Mouse (Mus musculus) midbrain, embryonic 10.5 days (tissue): Measurements from ENCODE around the gene Cnnm2. TPM values are rescaled to one million over a fixed set of nuclear protein-coding genes. Genes with fewer than 3 reads are reported as not detected.
"Not testable (repeated sequence)": the region's sequence is repeated elsewhere in the genome, so short reads cannot be mapped to it uniquely, and the experiment has no call there.

Source experiments
- DNase-seq: peaks from one replicate; pipeline ENCODE4 v3.0.0-alpha.2; 2017; ENCODE audit warnings: low spot score
- H3K27ac ChIP-seq: fragments of 300-500 bp; sonication (generic); replicated peaks from 2 replicates; pipeline ENCODE4 v1.5.1; 2016; ENCODE audit warnings: mild to moderate bottlenecking
- H3K27me3 ChIP-seq: fragments of 300-500 bp; sonication (generic); 2 replicates; pipeline ENCODE4 v1.6.1; 2016; ENCODE audit warnings: low read depth, mild to moderate bottlenecking; ENCODE audit not compliant: poor library complexity, severe bottlenecking
- H3K36me3 ChIP-seq: fragments of 300-500 bp; sonication (generic); 2 replicates; pipeline ENCODE4 v1.6.1; 2016; ENCODE audit warnings: mild to moderate bottlenecking, moderate library complexity
- H3K4me1 ChIP-seq: fragments of 300-500 bp; sonication (generic); 2 replicates; pipeline ENCODE4 v1.6.1; 2016
- H3K4me3 ChIP-seq: fragments of 300-500 bp; sonication (generic); 2 replicates; pipeline ENCODE4 v1.5.1; 2016; ENCODE audit warnings: mild to moderate bottlenecking, moderate library complexity
- H3K9me3 ChIP-seq: fragments of 300-500 bp; sonication (generic); replicated peaks from 2 replicates; pipeline ENCODE4 v1.6.1; 2016; ENCODE audit warnings: mild to moderate bottlenecking
- WGBS: fragments of 180-500 bp; shearing (Covaris S2); methylation state at CpG from one replicate; pipeline ENCODE4 v1.1.7; 2016; 5-methylcytosine and 5-hydroxymethylcytosine counted together
- polyA plus RNA-seq: library from polyadenylated mRNA; unstranded; fragments of >200 nt; fragmentation: Nextera tagmentation; extraction: Ambion mirVana; gene quantifications from 2 replicates; pipeline ENCODE4 v1.2.1, GENCODE M21; 2016

Cnnm2 gene
- polyA plus RNA-seq, 1 experiment from 2014 or later: 2.7 TPM

DNA sequence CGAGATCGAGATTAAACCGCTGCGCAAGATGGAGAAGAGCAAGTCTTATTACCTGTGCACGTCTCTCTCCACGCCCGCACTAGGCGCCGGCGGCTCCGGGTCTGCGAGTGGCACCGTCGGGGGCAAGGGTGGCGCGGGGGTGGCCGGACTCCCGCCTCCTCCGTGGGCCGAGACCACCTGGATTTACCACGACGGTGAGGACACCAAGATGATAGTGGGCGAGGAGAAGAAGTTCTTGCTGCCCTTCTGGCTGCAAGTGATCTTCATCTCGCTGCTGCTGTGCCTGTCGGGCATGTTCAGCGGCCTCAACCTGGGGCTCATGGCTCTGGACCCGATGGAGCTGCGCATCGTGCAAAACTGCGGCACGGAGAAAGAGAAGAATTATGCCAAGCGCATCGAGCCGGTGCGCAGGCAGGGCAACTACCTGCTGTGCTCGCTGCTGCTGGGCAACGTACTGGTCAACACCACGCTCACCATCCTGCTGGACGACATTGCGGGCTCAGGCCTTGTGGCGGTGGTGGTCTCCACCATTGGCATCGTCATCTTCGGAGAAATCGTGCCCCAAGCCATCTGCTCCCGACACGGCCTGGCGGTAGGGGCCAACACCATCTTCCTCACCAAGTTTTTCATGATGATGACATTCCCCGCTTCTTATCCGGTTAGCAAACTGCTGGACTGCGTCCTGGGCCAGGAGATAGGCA, 1.0 kb downstream of the Cnnm2 start:
- Histone ChIP-seq H3K36me3 (no peaks in the 10 kb centered on the region), H3K9me3 (no peaks in the 10 kb centered on the region; the same call in 1 of the 2 replicates), H3K27ac (peak overlapping the region; percentile 86), H3K4me1 (peaks cover 49% of the 10 kb centered on the region), H3K4me3 (peak overlapping the region; percentile 81), H3K27me3 (peaks cover 31% of the 10 kb centered on the region)
- under 1% methylated on average over 50 of the region's 50 CpGs for WGBS
- DNase-seq: peak; percentile 60

DNA sequence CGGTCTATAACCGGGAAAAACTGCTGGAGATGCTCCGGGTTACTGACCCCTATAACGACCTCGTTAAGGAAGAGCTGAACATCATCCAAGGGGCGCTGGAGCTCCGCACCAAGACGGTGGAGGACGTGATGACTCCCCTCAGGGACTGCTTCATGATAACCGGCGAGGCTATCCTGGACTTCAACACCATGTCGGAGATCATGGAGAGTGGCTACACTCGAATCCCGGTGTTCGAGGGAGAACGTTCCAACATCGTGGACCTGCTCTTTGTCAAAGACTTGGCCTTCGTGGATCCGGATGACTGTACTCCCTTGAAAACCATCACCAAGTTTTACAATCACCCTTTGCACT, 1.6 kb downstream of the Cnnm2 start:
- under 1% methylated on average over 19 of the region's 19 CpGs for WGBS
- Histone ChIP-seq H3K27ac (no peak overlapping the region; the same call in 1 of the 2 replicates), H3K4me3 (peak overlapping the region; percentile 81), H3K36me3 (no peaks in the 10 kb centered on the region), H3K9me3 (no peaks in the 10 kb centered on the region), H3K4me1 (peaks cover 49% of the 10 kb centered on the region), H3K27me3 (peaks cover 31% of the 10 kb centered on the region)
- no peak for DNase-seq

DNA sequence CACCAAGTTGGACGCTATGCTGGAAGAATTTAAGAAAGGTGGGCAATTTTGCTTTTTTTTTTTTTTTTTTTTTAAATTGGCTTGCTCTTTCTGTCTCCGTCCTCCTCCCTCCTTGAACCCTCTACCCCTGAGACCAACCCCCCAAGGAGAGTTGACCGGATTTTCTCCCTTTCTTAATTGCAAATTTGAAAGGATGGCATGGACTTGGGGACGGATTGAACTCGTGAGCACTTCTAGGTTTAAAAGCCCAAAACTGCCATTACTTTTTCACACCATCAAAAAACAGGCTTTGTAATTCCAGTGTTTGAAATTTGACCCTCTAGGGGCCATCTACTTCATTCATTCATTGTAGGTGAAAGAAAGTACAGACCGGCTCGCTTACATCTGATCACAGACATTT, 2.0 kb downstream of the Cnnm2 start:
- Histone ChIP-seq H3K27ac (no peak overlapping the region), H3K4me1 (peaks cover 49% of the 10 kb centered on the region), H3K9me3 (no peaks in the 10 kb centered on the region), H3K4me3 (peak overlapping the region; percentile 81), H3K36me3 (no peaks in the 10 kb centered on the region), H3K27me3 (peaks cover 31% of the 10 kb centered on the region)
- no peak for DNase-seq
- 8% methylated on average over 7 of the region's 7 CpGs for WGBS

DNA sequence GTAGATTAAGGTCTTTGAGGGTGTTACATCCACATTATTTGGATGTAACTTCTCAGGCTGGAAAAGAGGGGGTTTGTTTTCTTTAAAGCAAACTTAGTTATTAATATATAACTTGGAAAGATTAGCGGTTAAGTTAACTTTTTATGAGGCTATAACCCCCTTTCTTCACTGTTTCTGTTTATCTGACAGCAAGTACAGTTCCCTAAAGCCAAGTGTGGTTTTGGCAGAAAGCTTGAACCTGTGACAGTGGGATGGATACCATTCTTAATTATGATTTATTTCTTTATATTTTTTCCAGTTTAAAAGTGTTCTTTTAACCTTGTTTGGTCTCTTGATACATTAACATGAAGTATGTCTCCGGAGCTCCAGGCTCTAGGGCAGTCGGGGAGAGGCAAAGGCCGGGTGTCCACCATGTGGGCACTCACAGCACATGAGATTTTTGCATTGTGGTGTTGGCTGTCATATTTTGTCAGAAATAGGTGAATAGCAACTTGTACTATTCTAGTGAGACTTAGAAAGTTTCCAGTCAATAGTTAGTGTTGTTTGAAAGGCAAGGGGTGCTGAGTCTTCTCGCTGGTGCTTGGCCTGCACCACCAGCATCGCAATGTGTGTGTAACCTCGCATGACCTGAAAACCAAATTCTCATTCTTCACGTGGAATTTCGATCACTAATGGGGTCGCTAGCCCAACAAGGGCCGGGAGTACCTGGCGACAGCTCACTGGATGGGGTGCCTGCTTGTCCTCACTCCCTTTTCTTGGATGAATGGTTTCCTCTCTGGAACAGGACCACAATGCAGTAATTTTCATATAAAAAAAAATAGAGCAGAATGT, 2.8 kb downstream of the Cnnm2 start:
- H3K27ac ChIP-seq: no peak overlapping the region
- peaks cover 49% of the 10 kb centered on the region for H3K4me1 ChIP-seq
- no peak for DNase-seq
- no peaks in the 10 kb centered on the region for H3K36me3 ChIP-seq
- H3K27me3 ChIP-seq: peaks cover 31% of the 10 kb centered on the region
- H3K9me3 ChIP-seq: no peaks in the 10 kb centered on the region
- WGBS: 64% methylated on average over 12 of the region's 12 CpGs
- H3K4me3 ChIP-seq: peak overlapping the region; percentile 81

DNA sequence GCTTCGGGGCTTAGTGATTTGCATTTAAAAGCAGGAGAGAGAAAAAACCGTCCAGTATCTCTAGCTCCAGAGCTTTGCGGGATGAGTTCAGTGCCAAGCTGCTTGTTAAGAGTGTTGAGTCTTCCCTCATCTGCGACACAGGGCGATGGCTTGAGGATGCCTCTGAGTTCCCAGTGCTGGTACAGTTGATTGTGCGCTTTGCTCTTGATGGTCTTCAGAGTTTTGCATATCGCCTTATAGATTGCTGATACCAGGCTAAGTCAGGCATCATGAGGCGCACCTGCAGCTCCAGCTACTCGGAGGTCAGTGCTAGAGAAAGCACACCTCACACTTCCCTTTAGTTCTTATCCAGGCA, 3.3 kb downstream of the Cnnm2 start:
- Histone ChIP-seq H3K4me3 (peak overlapping the region; percentile 81; the same call in 1 of the 2 replicates), H3K36me3 (no peaks in the 10 kb centered on the region), H3K9me3 (no peaks in the 10 kb centered on the region), H3K4me1 (peaks cover 49% of the 10 kb centered on the region), H3K27me3 (peaks cover 31% of the 10 kb centered on the region), H3K27ac (no peak overlapping the region)
- 67% methylated on average over 9 of the region's 9 CpGs for WGBS
- DNase-seq: peak; percentile 12

DNA sequence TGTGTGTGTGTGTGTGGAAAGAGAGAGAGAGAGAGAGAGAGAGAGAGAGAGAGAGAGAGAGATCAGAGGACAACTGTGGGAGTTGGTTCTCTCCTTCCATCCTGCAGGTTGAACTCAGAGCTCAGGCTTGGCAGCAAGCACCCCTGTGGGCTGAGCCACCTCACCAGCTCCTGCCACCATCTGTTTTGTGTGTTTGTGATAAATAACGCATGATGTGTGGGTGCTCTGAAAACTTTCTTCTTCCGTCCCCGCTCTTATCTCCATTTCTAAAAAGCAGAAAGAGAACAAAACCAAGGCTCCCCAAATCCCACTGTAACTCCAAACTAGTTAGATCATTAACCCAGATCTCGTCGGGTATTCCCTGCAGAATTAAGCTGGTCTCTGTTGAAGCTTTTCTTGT, 4.7 kb downstream of the Cnnm2 start:
- DNase-seq: peak; percentile 4
- no peaks in the 10 kb centered on the region for H3K9me3 ChIP-seq
- peaks cover 31% of the 10 kb centered on the region for H3K27me3 ChIP-seq
- H3K36me3 ChIP-seq: no peaks in the 10 kb centered on the region
- no peak overlapping the region for H3K4me3 ChIP-seq
- H3K4me1 ChIP-seq: peaks cover 47% of the 10 kb centered on the region
- WGBS: 75% methylated on average over 5 of the region's 5 CpGs
- no peak overlapping the region for H3K27ac ChIP-seq

DNA sequence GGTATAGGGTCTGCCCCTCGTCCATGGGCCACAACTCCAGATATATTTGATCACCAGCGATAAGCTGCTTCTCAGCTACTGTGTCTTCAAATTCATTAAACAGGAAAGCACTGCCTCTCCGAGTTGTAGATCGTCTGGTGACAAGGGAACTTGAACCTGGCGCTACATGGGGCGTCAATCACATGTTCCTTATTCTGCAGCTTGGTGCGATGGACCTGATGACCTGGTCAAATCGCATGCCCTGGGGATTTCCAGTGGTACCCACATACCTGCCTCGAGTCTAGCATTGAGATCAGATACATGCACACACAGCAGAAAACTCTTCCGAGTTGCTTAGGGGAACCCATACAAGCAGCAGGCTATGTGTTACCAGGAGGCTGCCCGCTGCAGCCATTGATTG, 8.4 kb downstream of the Cnnm2 start:
- no peaks in the 10 kb centered on the region for H3K9me3 ChIP-seq

DNA sequence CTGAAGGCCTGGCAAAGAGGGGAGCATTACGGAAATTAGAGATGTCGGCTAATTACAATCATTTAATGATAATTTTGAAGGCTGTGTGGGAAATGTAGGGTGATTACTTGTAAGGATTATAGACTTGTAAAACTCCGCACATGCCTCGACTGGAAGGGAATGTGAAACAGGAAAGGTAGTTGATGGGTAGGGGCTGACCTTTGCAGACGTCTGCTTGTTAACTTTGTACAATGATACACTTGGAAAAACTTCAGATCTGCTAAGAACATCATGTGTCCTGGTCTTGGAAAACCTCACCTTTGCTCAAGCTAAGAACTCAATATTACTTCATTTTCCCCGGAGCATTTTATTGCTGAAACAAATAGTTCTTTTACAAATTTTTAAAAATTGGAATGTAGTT, 10.4 kb downstream of the Cnnm2 start:
- Histone ChIP-seq H3K4me3 (no peak overlapping the region), H3K27me3 (no peaks in the 10 kb centered on the region), H3K4me1 (peaks cover 9% of the 10 kb centered on the region), H3K27ac (no peak overlapping the region), H3K36me3 (no peaks in the 10 kb centered on the region), H3K9me3 (no peaks in the 10 kb centered on the region)
- 91% methylated on average over 6 of the region's 6 CpGs for WGBS
- DNase-seq: no peak

More for the DNA sequence above, 8.4 kb downstream of the Cnnm2 start:
- no peak for DNase-seq
- Histone ChIP-seq H3K27ac (no peak overlapping the region), H3K4me1 (peaks cover 23% of the 10 kb centered on the region), H3K4me3 (no peak overlapping the region), H3K36me3 (no peaks in the 10 kb centered on the region), H3K27me3 (peaks cover 3% of the 10 kb centered on the region; the same call in 1 of the 2 replicates)
- WGBS: 91% methylated on average over 11 of the region's 11 CpGs

DNA sequence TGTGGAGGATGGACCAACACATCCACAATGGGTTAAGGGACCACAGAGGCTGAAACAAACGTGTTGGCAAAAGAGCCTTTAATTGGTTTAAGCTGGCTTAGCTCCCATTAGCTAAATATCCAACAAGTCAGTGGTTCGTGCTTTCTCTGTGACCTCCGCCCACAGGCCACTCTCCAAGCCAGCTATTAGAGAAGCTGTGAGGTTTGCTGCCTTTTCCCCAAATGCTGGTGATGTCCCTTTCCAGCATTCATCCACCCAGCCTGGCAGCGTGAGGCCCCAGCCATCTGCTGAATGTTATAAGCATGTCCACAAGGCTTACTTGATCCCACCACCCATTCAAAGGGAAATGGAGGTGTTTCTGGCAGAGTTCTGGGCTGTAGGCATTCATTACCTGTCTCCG, 15.0 kb downstream of the Cnnm2 start:
- Histone ChIP-seq H3K27me3 (no peaks in the 10 kb centered on the region), H3K27ac (no peak overlapping the region), H3K4me3 (no peak overlapping the region), H3K36me3 (no peaks in the 10 kb centered on the region), H3K4me1 (peaks cover 5% of the 10 kb centered on the region; the same call in 1 of the 2 replicates), H3K9me3 (no peaks in the 10 kb centered on the region)
- no peak for DNase-seq
- WGBS: 53% methylated on average over 5 of the region's 5 CpGs

DNA sequence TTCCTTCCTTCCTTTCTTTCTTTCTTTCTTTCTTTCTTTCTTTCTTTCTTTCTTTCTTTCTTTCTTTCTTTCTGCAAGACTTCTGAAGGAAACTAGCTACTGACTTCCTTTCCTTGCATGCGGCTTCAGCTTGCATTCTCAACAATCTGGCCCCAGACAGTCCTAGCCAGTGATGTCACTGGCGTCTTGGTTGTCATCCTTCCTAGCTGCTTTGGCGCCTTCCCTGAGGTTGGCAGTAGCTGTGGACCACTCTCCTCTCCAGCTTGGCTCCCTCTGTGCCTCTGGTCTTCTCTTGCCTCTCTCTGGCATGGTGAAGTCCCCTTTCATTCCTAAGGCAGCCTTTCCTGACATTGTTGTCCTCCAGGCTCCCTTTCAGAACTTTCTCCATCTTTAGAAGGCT, 15.5 kb downstream of the Cnnm2 start:
- Histone ChIP-seq H3K4me3 (no peak overlapping the region), H3K36me3 (no peaks in the 10 kb centered on the region), H3K27ac (no peak overlapping the region), H3K27me3 (no peaks in the 10 kb centered on the region), H3K4me1 (peaks cover 5% of the 10 kb centered on the region; the same call in 1 of the 2 replicates), H3K9me3 (no peaks in the 10 kb centered on the region)
- 69% methylated on average over 3 of the region's 3 CpGs for WGBS
- DNase-seq: no peak

DNA sequence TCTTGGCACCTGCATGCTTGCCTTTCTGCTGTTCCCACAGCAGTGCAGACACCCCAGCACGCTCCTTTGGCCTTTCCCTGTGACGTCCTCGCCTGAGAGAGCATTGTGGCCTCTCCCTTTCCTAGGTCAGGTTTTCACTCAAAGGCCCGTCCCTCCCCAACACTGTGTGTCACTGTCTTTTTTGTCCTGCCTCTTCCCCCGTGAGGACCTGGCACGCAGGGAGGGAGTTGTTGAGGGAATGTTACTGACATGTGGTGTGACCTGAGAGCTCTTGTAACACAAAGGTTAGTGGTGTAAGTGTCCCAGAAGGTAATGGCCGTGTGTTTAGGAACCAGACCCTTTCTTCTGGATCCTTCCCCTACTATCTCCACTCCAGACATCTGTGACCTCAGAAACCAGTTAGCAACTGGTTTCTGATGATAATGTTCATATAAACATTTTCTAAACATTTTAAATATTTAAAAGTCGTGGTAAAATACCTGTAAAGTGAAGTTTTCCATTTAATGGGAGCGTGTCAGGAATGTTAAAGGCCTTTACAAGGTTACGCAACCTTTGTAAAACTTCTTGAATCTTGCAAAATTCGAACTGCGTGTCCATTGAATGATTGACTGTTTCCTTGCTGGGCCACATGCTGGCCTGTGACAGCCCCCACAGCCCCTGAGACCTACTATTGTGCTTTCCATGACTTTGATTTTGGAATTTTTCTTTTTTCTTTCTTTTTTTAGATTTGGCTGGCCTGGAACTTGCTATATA, 16.7 kb downstream of the Cnnm2 start:
- no peaks in the 10 kb centered on the region for H3K4me1 ChIP-seq
- H3K4me3 ChIP-seq: no peak overlapping the region
- no peaks in the 10 kb centered on the region for H3K9me3 ChIP-seq
- WGBS: 78% methylated on average over 12 of the region's 12 CpGs
- H3K27me3 ChIP-seq: no peaks in the 10 kb centered on the region
- no peaks in the 10 kb centered on the region for H3K36me3 ChIP-seq
- H3K27ac ChIP-seq: no peak overlapping the region
- no peak for DNase-seq

DNA sequence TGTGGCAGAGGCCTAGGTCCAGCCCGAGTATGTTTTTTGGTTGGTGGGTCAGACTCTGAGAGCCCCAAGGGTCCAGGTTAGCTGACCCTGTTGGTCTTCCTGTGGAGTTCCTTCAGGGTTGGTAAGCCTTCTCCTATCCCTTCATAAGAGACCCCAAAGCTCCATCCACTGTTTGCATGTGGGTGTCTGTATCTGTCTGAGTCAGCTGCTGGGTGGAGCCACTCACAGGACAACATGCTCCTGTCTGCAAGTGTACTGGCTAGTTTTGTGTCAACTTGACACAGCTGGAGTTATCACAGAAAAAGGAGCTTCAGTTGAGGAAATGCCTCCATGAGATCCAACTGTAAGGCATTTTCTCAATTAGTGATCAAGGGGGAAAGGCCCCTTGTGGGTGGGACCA, 17.7 kb downstream of the Cnnm2 start:
- not testable (repeated sequence) for H3K27me3 ChIP-seq, H3K9me3 ChIP-seq, H3K36me3 ChIP-seq, H3K4me1 ChIP-seq, DNase-seq, H3K4me3 ChIP-seq, H3K27ac ChIP-seq
- 83% methylated on average over 1 of the region's 1 CpGs for WGBS

DNA sequence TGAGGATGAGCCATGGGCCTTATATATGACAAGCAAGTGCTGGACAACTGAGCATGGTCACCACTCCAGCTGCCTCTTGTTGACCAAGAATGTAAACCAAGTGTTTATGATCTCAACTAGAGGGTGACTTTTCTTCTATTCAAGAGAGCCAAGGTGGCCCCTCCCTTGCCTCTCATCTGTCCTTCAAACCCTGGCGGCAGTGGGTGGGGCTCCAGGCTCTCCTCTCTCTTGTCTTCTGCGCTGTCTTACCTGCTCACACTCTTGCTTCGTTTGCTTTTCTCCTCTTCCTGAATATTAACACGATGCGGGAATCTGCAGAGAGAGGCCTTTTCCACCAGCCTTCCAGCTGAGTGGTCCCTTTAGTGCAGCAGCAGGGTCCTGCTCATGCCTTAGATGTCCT, 22.6 kb downstream of the Cnnm2 start:
- Histone ChIP-seq H3K36me3 (no peaks in the 10 kb centered on the region), H3K27ac (no peak overlapping the region), H3K4me3 (no peak overlapping the region), H3K4me1 (no peaks in the 10 kb centered on the region), H3K27me3 (no peaks in the 10 kb centered on the region), H3K9me3 (no peaks in the 10 kb centered on the region)
- DNase-seq: no peak
- WGBS: 71% methylated on average over 5 of the region's 5 CpGs
